Mouse (Mus musculus): ENCODE results near the gene Tcf7l1. TPM values are rescaled to one million over a fixed set of nuclear protein-coding genes. Genes with fewer than 3 reads are reported as not detected.

Gene Tcf7l1
- polyA plus RNA-seq, 1 experiment from 2014 or later: 42.4 TPM

- ATAC-seq (ENCODE audit: insufficient number of reproducible peaks, low FRiP score, low TSS enrichment, low read depth) (peak; percentile 94), DNase-seq (ENCODE audit: low spot score) (peak; percentile 94)
- peak overlapping the region; percentile 46 for H3K4me2 ChIP-seq (ENCODE audit: low read depth, severe bottlenecking)
- 7% methylated on average over 20 of the region's 20 CpGs for WGBS
- H3K9me3 ChIP-seq (ENCODE audit: control insufficient read depth, low read length): no peaks in the 10 kb centered on the region
- peak overlapping the region; percentile 85 for H3K27ac ChIP-seq (replicated peaks; ENCODE audit: low read depth, low read length)
- H3K4me1 ChIP-seq (ENCODE audit: control insufficient read depth, insufficient read depth, low read length): peaks cover 42% of the 10 kb centered on the region
- no peaks in the 10 kb centered on the region for H3K36me3 ChIP-seq (ENCODE audit: control insufficient read depth, insufficient read depth, low read length)
- no peaks in the 10 kb centered on the region for H3K27me3 ChIP-seq (ENCODE audit: control insufficient read depth, insufficient read depth, low read length)
- peak overlapping the region; percentile 40 for H3K9ac ChIP-seq (ENCODE audit: low read length)
- H3K4me3 ChIP-seq (ENCODE audit: low read depth, low read length): peak overlapping the region; percentile 14
Observed at GRCm38 (mm10) chr6:72655309-72656052, 133.6 kb downstream of the Tcf7l1 start.

GRCm38 (mm10) chr6:72654355-72654754 lies 134.7 kb downstream of the Tcf7l1 start:
- Histone ChIP-seq H3K9ac (ENCODE audit: low read length) (no peak overlapping the region), H3K27me3 (ENCODE audit: control insufficient read depth, insufficient read depth, low read length) (no peaks in the 10 kb centered on the region), H3K36me3 (ENCODE audit: control insufficient read depth, insufficient read depth, low read length) (no peaks in the 10 kb centered on the region), H3K4me2 (ENCODE audit: low read depth, severe bottlenecking) (no peak overlapping the region; the same call in 1 of the 2 replicates), H3K9me3 (ENCODE audit: control insufficient read depth, low read length) (no peaks in the 10 kb centered on the region), H3K4me1 (ENCODE audit: control insufficient read depth, insufficient read depth, low read length) (peaks cover 46% of the 10 kb centered on the region), H3K4me3 (ENCODE audit: low read depth, low read length) (no peak overlapping the region), H3K27ac (replicated peaks; ENCODE audit: low read depth, low read length) (peak overlapping the region; percentile 85)
- ATAC-seq (ENCODE audit: insufficient number of reproducible peaks, low FRiP score, low TSS enrichment, low read depth) (no peak), DNase-seq (ENCODE audit: low spot score) (no peak)
- WGBS: 65% methylated on average over 6 of the region's 6 CpGs

- DNase-seq (ENCODE audit: low spot score): no peak
- no peak overlapping the region for H3K4me3 ChIP-seq (ENCODE audit: low read depth, low read length)
- peaks cover 55% of the 10 kb centered on the region for H3K4me1 ChIP-seq (ENCODE audit: control insufficient read depth, insufficient read depth, low read length)
- H3K27ac ChIP-seq (replicated peaks; ENCODE audit: low read depth, low read length): peak overlapping the region; percentile 26; the same call in 1 of the 2 replicates
- no peak overlapping the region for H3K4me2 ChIP-seq (ENCODE audit: low read depth, severe bottlenecking)
- ATAC-seq (ENCODE audit: insufficient number of reproducible peaks, low FRiP score, low TSS enrichment, low read depth): no peak
- H3K27me3 ChIP-seq (ENCODE audit: control insufficient read depth, insufficient read depth, low read length): no peaks in the 10 kb centered on the region
- no peak overlapping the region for H3K9ac ChIP-seq (ENCODE audit: low read length)
- H3K36me3 ChIP-seq (ENCODE audit: control insufficient read depth, insufficient read depth, low read length): no peaks in the 10 kb centered on the region
- no peaks in the 10 kb centered on the region for H3K9me3 ChIP-seq (ENCODE audit: control insufficient read depth, low read length)
- 83% methylated on average over 7 of the region's 7 CpGs for WGBS
Observed at GRCm38 (mm10) chr6:72653419-72653818, 135.6 kb downstream of the Tcf7l1 start.

GRCm38 (mm10) chr6:72650338-72650851 lies 138.7 kb downstream of the Tcf7l1 start:
- H3K27ac ChIP-seq (replicated peaks; ENCODE audit: low read depth, low read length): no peak overlapping the region

GRCm38 (mm10) chr6:72648002-72648595 lies 141.0 kb downstream of the Tcf7l1 start:
- H3K36me3 ChIP-seq (ENCODE audit: control insufficient read depth, insufficient read depth, low read length): no peaks in the 10 kb centered on the region

More at GRCm38 (mm10) chr6:72650338-72650851, 138.7 kb downstream of the Tcf7l1 start:
- ATAC-seq (ENCODE audit: insufficient number of reproducible peaks, low FRiP score, low TSS enrichment, low read depth) (no peak), DNase-seq (ENCODE audit: low spot score) (no peak)
- no peaks in the 10 kb centered on the region for H3K9me3 ChIP-seq (ENCODE audit: control insufficient read depth, low read length)
- H3K4me3 ChIP-seq (ENCODE audit: low read depth, low read length): no peak overlapping the region
- H3K4me2 ChIP-seq (ENCODE audit: low read depth, severe bottlenecking): no peak overlapping the region
- H3K4me1 ChIP-seq (ENCODE audit: control insufficient read depth, insufficient read depth, low read length): peaks cover 43% of the 10 kb centered on the region
- no peak overlapping the region for H3K9ac ChIP-seq (ENCODE audit: low read length)
- no peaks in the 10 kb centered on the region for H3K27me3 ChIP-seq (ENCODE audit: control insufficient read depth, insufficient read depth, low read length)
- 77% methylated on average over 10 of the region's 10 CpGs for WGBS
- H3K36me3 ChIP-seq (ENCODE audit: control insufficient read depth, insufficient read depth, low read length): no peaks in the 10 kb centered on the region

GRCm38 (mm10) chr6:72647383-72647820 lies 141.7 kb downstream of the Tcf7l1 start:
- WGBS: 54% methylated on average over 10 of the region's 10 CpGs
- DNase-seq (ENCODE audit: low spot score) (peak; percentile 79), ATAC-seq (ENCODE audit: insufficient number of reproducible peaks, low FRiP score, low TSS enrichment, low read depth) (peak; percentile 40; the same call in 1 of the 2 replicates)
- H3K9me3 ChIP-seq (ENCODE audit: control insufficient read depth, low read length): no peaks in the 10 kb centered on the region
- no peaks in the 10 kb centered on the region for H3K36me3 ChIP-seq (ENCODE audit: control insufficient read depth, insufficient read depth, low read length)
- no peak overlapping the region for H3K9ac ChIP-seq (ENCODE audit: low read length)
- H3K27ac ChIP-seq (replicated peaks; ENCODE audit: low read depth, low read length): no peak overlapping the region
- peaks cover 26% of the 10 kb centered on the region for H3K4me1 ChIP-seq (ENCODE audit: control insufficient read depth, insufficient read depth, low read length)
- no peaks in the 10 kb centered on the region for H3K27me3 ChIP-seq (ENCODE audit: control insufficient read depth, insufficient read depth, low read length)
- H3K4me2 ChIP-seq (ENCODE audit: low read depth, severe bottlenecking): no peak overlapping the region
- H3K4me3 ChIP-seq (ENCODE audit: low read depth, low read length): no peak overlapping the region

More at GRCm38 (mm10) chr6:72648002-72648595, 141.0 kb downstream of the Tcf7l1 start:
- peak; percentile 63 for DNase-seq (ENCODE audit: low spot score)
- H3K27me3 ChIP-seq (ENCODE audit: control insufficient read depth, insufficient read depth, low read length): no peaks in the 10 kb centered on the region
- peaks cover 26% of the 10 kb centered on the region for H3K4me1 ChIP-seq (ENCODE audit: control insufficient read depth, insufficient read depth, low read length)
- H3K4me2 ChIP-seq (ENCODE audit: low read depth, severe bottlenecking): no peak overlapping the region
- H3K4me3 ChIP-seq (ENCODE audit: low read depth, low read length): no peak overlapping the region
- peak; percentile 55 for ATAC-seq (ENCODE audit: insufficient number of reproducible peaks, low FRiP score, low TSS enrichment, low read depth)
- 49% methylated on average over 12 of the region's 12 CpGs for WGBS
- H3K9ac ChIP-seq (ENCODE audit: low read length): no peak overlapping the region
- H3K27ac ChIP-seq (replicated peaks; ENCODE audit: low read depth, low read length): peak overlapping the region; percentile 23; the same call in 1 of the 2 replicates
- H3K9me3 ChIP-seq (ENCODE audit: control insufficient read depth, low read length): no peaks in the 10 kb centered on the region

- no peak overlapping the region for H3K9ac ChIP-seq (ENCODE audit: low read length)
- H3K4me3 ChIP-seq (ENCODE audit: low read depth, low read length): no peak overlapping the region
- DNase-seq (ENCODE audit: low spot score) (no peak), ATAC-seq (ENCODE audit: insufficient number of reproducible peaks, low FRiP score, low TSS enrichment, low read depth) (no peak)
- H3K4me2 ChIP-seq (ENCODE audit: low read depth, severe bottlenecking): no peak overlapping the region
- H3K27ac ChIP-seq (replicated peaks; ENCODE audit: low read depth, low read length): no peak overlapping the region
- 54% methylated on average over 7 of the region's 7 CpGs for WGBS
- H3K4me1 ChIP-seq (ENCODE audit: control insufficient read depth, insufficient read depth, low read length): peaks cover 22% of the 10 kb centered on the region
- no peaks in the 10 kb centered on the region; the same call in 1 of the 2 replicates for H3K36me3 ChIP-seq (ENCODE audit: control insufficient read depth, insufficient read depth, low read length)
- no peaks in the 10 kb centered on the region for H3K9me3 ChIP-seq (ENCODE audit: control insufficient read depth, low read length)
- no peaks in the 10 kb centered on the region for H3K27me3 ChIP-seq (ENCODE audit: control insufficient read depth, insufficient read depth, low read length)
Observed at GRCm38 (mm10) chr6:72645364-72645763, 143.7 kb downstream of the Tcf7l1 start.

- Histone ChIP-seq H3K9me3 (ENCODE audit: control insufficient read depth, low read length) (no peaks in the 10 kb centered on the region), H3K27me3 (ENCODE audit: control insufficient read depth, insufficient read depth, low read length) (no peaks in the 10 kb centered on the region), H3K4me1 (ENCODE audit: control insufficient read depth, insufficient read depth, low read length) (peaks cover 19% of the 10 kb centered on the region), H3K36me3 (ENCODE audit: control insufficient read depth, insufficient read depth, low read length) (no peaks in the 10 kb centered on the region; the same call in 1 of the 2 replicates), H3K27ac (replicated peaks; ENCODE audit: low read depth, low read length) (no peak overlapping the region), H3K4me3 (ENCODE audit: low read depth, low read length) (no peak overlapping the region), H3K4me2 (ENCODE audit: low read depth, severe bottlenecking) (no peak overlapping the region), H3K9ac (ENCODE audit: low read length) (no peak overlapping the region)
- ATAC-seq (ENCODE audit: insufficient number of reproducible peaks, low FRiP score, low TSS enrichment, low read depth): no peak
- no peak for DNase-seq (ENCODE audit: low spot score)
- 75% methylated on average over 4 of the region's 4 CpGs for WGBS
Observed at GRCm38 (mm10) chr6:72644576-72644975, 144.5 kb downstream of the Tcf7l1 start.
